Mouse (Mus musculus): ENCODE data around the gene Gpr83. TPM values are rescaled to one million over a fixed set of nuclear protein-coding genes. Genes with fewer than 3 reads are reported as not detected.

Gpr83 gene
- polyA plus RNA-seq, 1 experiment, result not detected

GRCm38 (mm10) chr9:14848267-14848935 lies 11.6 kb upstream of the Gpr83 start:
- no peaks in the 10 kb centered on the region for H3K79me2 ChIP-seq (ENCODE audit: control insufficient read depth, insufficient read depth)
- H3ac ChIP-seq (ENCODE audit: control insufficient read depth, insufficient read length), result no peak overlapping the region
- H3K4me2 ChIP-seq (ENCODE audit: low read depth), result no peak overlapping the region
- H3K27me3 ChIP-seq (ENCODE audit: control insufficient read depth, insufficient read depth, insufficient read length), result no peaks in the 10 kb centered on the region
- no peak overlapping the region for H3K4me3 ChIP-seq
- H3K36me3 ChIP-seq (ENCODE audit: control insufficient read depth, insufficient read depth), result no peaks in the 10 kb centered on the region
- TF ChIP-seq POLR2AphosphoS2 (IDR thresholded peaks at IDR 0.05; ENCODE audit: insufficient read length, low read depth) (no peak), CEBPB (IDR thresholded peaks at IDR 0.05; ENCODE audit: insufficient read depth, poor library complexity, severe bottlenecking) (no peak), REST (IDR thresholded peaks at IDR 0.05; ENCODE audit: insufficient read depth, insufficient read length) (no peak), MYOD1 (IDR thresholded peaks at IDR 0.05; ENCODE audit: control insufficient read depth in 1 of 3, insufficient read length in 2 of 3, low read depth in 2 of 3) (no peak), MAX (IDR thresholded peaks at IDR 0.05; ENCODE audit: low read depth) (no peak), USF1 (IDR thresholded peaks at IDR 0.05; ENCODE audit: low read depth) (no peak), SRF (IDR thresholded peaks at IDR 0.05; ENCODE audit: control insufficient read depth, insufficient read length, low read depth) (no peak), TCF3 (IDR thresholded peaks at IDR 0.05; ENCODE audit: insufficient read length, low read depth) (no peak)

- Histone ChIP-seq H3K4me3 (no peak overlapping the region), H3ac (ENCODE audit: control insufficient read depth, insufficient read length) (no peak overlapping the region), H3K36me3 (ENCODE audit: control insufficient read depth, insufficient read depth) (no peaks in the 10 kb centered on the region), H3K79me2 (ENCODE audit: control insufficient read depth, insufficient read depth) (no peaks in the 10 kb centered on the region), H3K4me2 (ENCODE audit: low read depth) (no peak overlapping the region), H3K27me3 (ENCODE audit: control insufficient read depth, insufficient read depth, insufficient read length) (peaks cover 9% of the 10 kb centered on the region)
- TF ChIP-seq MAX (IDR thresholded peaks at IDR 0.05; ENCODE audit: low read depth) (no peak), TCF12 (IDR thresholded peaks at IDR 0.05; ENCODE audit: insufficient read depth, poor library complexity, severe bottlenecking) (no peak), POLR2AphosphoS2 (IDR thresholded peaks at IDR 0.05; ENCODE audit: insufficient read length, low read depth) (no peak), CEBPB (IDR thresholded peaks at IDR 0.05; ENCODE audit: insufficient read depth, poor library complexity, severe bottlenecking) (no peak), POLR2A (IDR thresholded peaks at IDR 0.05; ENCODE audit: insufficient read length, low read depth) (no peak), MYOD1 (IDR thresholded peaks at IDR 0.05; ENCODE audit: control insufficient read depth in 1 of 3, insufficient read length in 2 of 3, low read depth in 2 of 3) (no peak), REST (IDR thresholded peaks at IDR 0.05; ENCODE audit: insufficient read depth, insufficient read length) (no peak), USF1 (IDR thresholded peaks at IDR 0.05; ENCODE audit: low read depth) (no peak), SRF (IDR thresholded peaks at IDR 0.05; ENCODE audit: control insufficient read depth, insufficient read length, low read depth) (no peak), E2F4 (IDR thresholded peaks at IDR 0.05; ENCODE audit: insufficient read depth) (no peak), TCF3 (IDR thresholded peaks at IDR 0.05; ENCODE audit: insufficient read length, low read depth) (no peak), MYOG (IDR thresholded peaks at IDR 0.05; ENCODE audit: control insufficient read depth in 1 of 3, insufficient read depth in 1 of 3, insufficient read length in 2 of 3, low read depth in 2 of 3) (no peak)
These were observed 5.4 kb upstream of the Gpr83 start for GRCm38 (mm10) chr9:14854585-14854984.

- TF ChIP-seq USF1 (IDR thresholded peaks at IDR 0.05; ENCODE audit: low read depth) (no peak), TCF3 (IDR thresholded peaks at IDR 0.05; ENCODE audit: insufficient read length, low read depth) (no peak)
- Histone ChIP-seq H3K4me3 (no peak overlapping the region), H3ac (ENCODE audit: control insufficient read depth, insufficient read length) (no peak overlapping the region), H3K4me2 (ENCODE audit: low read depth) (no peak overlapping the region), H3K36me3 (ENCODE audit: control insufficient read depth, insufficient read depth) (no peaks in the 10 kb centered on the region), H3K27me3 (ENCODE audit: control insufficient read depth, insufficient read depth, insufficient read length) (peaks cover 29% of the 10 kb centered on the region), H3K79me2 (ENCODE audit: control insufficient read depth, insufficient read depth) (no peaks in the 10 kb centered on the region)
These were observed 2.9 kb upstream of the Gpr83 start for GRCm38 (mm10) chr9:14856922-14857654.

GRCm38 (mm10) chr9:14858170-14858706 lies 1.8 kb upstream of the Gpr83 start:
- Histone ChIP-seq H3K4me3 (no peak overlapping the region), H3K27me3 (ENCODE audit: control insufficient read depth, insufficient read depth, insufficient read length) (peaks cover 29% of the 10 kb centered on the region)
- TF ChIP-seq TCF12 (IDR thresholded peaks at IDR 0.05; ENCODE audit: insufficient read depth, poor library complexity, severe bottlenecking), result no peak

GRCm38 (mm10) chr9:14858782-14859181 lies 1.2 kb upstream of the Gpr83 start:
- no peaks in the 10 kb centered on the region for H3K79me2 ChIP-seq (ENCODE audit: control insufficient read depth, insufficient read depth)
- H3K27me3 ChIP-seq (ENCODE audit: control insufficient read depth, insufficient read depth, insufficient read length), result peaks cover 29% of the 10 kb centered on the region
- H3ac ChIP-seq (ENCODE audit: control insufficient read depth, insufficient read length), result no peak overlapping the region
- TF ChIP-seq MYOG (IDR thresholded peaks at IDR 0.05; ENCODE audit: control insufficient read depth in 1 of 3, insufficient read depth in 1 of 3, insufficient read length in 2 of 3, low read depth in 2 of 3) (no peak), MYOD1 (IDR thresholded peaks at IDR 0.05; ENCODE audit: control insufficient read depth in 1 of 3, insufficient read length in 2 of 3, low read depth in 2 of 3) (no peak), POLR2A (IDR thresholded peaks at IDR 0.05; ENCODE audit: insufficient read length, low read depth) (no peak), SRF (IDR thresholded peaks at IDR 0.05; ENCODE audit: control insufficient read depth, insufficient read length, low read depth) (no peak), CEBPB (IDR thresholded peaks at IDR 0.05; ENCODE audit: insufficient read depth, poor library complexity, severe bottlenecking) (no peak), TCF3 (IDR thresholded peaks at IDR 0.05; ENCODE audit: insufficient read length, low read depth) (no peak), TCF12 (IDR thresholded peaks at IDR 0.05; ENCODE audit: insufficient read depth, poor library complexity, severe bottlenecking) (no peak), MAX (IDR thresholded peaks at IDR 0.05; ENCODE audit: low read depth) (no peak), POLR2AphosphoS2 (IDR thresholded peaks at IDR 0.05; ENCODE audit: insufficient read length, low read depth) (no peak), REST (IDR thresholded peaks at IDR 0.05; ENCODE audit: insufficient read depth, insufficient read length) (no peak), USF1 (IDR thresholded peaks at IDR 0.05; ENCODE audit: low read depth) (no peak)
- H3K4me3 ChIP-seq, result no peak overlapping the region
- H3K36me3 ChIP-seq (ENCODE audit: control insufficient read depth, insufficient read depth), result no peaks in the 10 kb centered on the region
- H3K4me2 ChIP-seq (ENCODE audit: low read depth), result no peak overlapping the region

More at GRCm38 (mm10) chr9:14858170-14858706, 1.8 kb upstream of the Gpr83 start:
- H3K79me2 ChIP-seq (ENCODE audit: control insufficient read depth, insufficient read depth), result no peaks in the 10 kb centered on the region
- H3K4me2 ChIP-seq (ENCODE audit: low read depth), result no peak overlapping the region
- H3K36me3 ChIP-seq (ENCODE audit: control insufficient read depth, insufficient read depth), result no peaks in the 10 kb centered on the region
- no peak overlapping the region for H3ac ChIP-seq (ENCODE audit: control insufficient read depth, insufficient read length)
